ENCODE assay signal across 20 mouse cellular contexts in the genomic region with DNA sequence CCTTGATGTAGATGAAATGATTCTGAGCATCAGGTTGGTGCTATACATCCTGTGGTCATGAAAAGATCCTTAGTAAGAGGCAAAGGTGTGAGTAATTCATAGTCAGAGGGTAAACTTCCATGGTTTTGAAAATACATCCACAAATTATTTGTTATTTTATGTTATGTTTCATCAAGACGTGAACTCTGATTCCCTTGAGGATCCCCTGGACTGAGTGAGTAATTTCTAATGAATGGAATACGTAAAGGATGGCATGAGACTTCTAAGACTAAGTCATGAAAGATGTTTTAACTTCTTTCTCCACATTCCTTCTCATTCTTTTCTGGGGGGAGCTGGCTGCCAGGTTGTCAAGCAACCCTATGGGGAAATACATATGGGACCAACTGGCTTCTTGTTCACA. TPM values are rescaled to one million over a fixed set of nuclear protein-coding genes. Genes with fewer than 3 reads are reported as not detected.
"Had no signal": no experiment of that assay in that cellular context is flagged by ENCODE, and none has a peak within 500 bp of the region (broad histone marks: within the 10 kb centered on the region; RNA-seq: fewer than 3 reads in every experiment).

No protein-coding gene starts in this region.

- DNase-seq: lung, adult 18-20 months; lung, embryonic 14.5 days; lung, postnatal 10 days; lung, postnatal 4 days; retina, postnatal 1 day; right cerebral cortex, adult 18-20 months; right cerebral cortex, postnatal 25 days; right cerebral cortex, postnatal 4 days; spleen, adult 18-20 months; thymus, adult 18-20 months; thymus, postnatal 14 days; thymus, postnatal 36 days had no signal

- H3K9me3 ChIP-seq: midbrain, embryonic 10.5 days; midbrain, embryonic 13.5 days; midbrain, embryonic 15.5 days; neural tube, embryonic 13.5 days; neural tube, embryonic 15.5 days had no signal

- H3K4me1 ChIP-seq: midbrain, embryonic 10.5 days; midbrain, embryonic 13.5 days; midbrain, embryonic 15.5 days; neural tube, embryonic 13.5 days; neural tube, embryonic 15.5 days had no signal

- H3K9ac ChIP-seq: lung, embryonic 14.5 days; midbrain, embryonic 13.5 days; midbrain, embryonic 15.5 days; neural tube, embryonic 13.5 days; neural tube, embryonic 15.5 days had no signal

- H3K36me3 ChIP-seq: midbrain, embryonic 10.5 days; midbrain, embryonic 13.5 days; midbrain, embryonic 15.5 days; neural tube, embryonic 13.5 days; neural tube, embryonic 15.5 days had no signal

- ATAC-seq: midbrain, embryonic 13.5 days; midbrain, embryonic 15.5 days had no signal

- H3K4me3 ChIP-seq: midbrain, embryonic 10.5 days; midbrain, embryonic 13.5 days; midbrain, embryonic 15.5 days; myocyte; neural tube, embryonic 13.5 days; neural tube, embryonic 15.5 days had no signal

- H3K27ac ChIP-seq: midbrain, embryonic 10.5 days; midbrain, embryonic 13.5 days; midbrain, embryonic 15.5 days; neural tube, embryonic 13.5 days; neural tube, embryonic 15.5 days had no signal

- H3K4me2 ChIP-seq: lung, embryonic 14.5 days; midbrain, embryonic 13.5 days; midbrain, embryonic 15.5 days; neural tube, embryonic 13.5 days; neural tube, embryonic 15.5 days had no signal

- H3K27me3 ChIP-seq: midbrain, embryonic 13.5 days; midbrain, embryonic 15.5 days; neural tube, embryonic 13.5 days; neural tube, embryonic 15.5 days had no signal

RNA-seq across cellular contexts. Expression of gene Bnc1, which starts 31.6 kb away (rescaled TPM):
- total RNA-seq: megakaryocyte, adult 5-6 weeks; megakaryocyte-erythroid progenitor cell, adult 5-6 weeks had no signal
